9 mouse cellular contexts compared by ENCODE assay signal in genomic region chr16:56175867-56176581, GRCm38 (mm10). TPM values are rescaled to one million over a fixed set of nuclear protein-coding genes. Genes with fewer than 3 reads are reported as not detected.
DNase-seq lines count a peak whose midpoint lies in the region; ATAC-seq and TF ChIP-seq lines count a peak whose summit lies in the region.
"Had no signal": no experiment of that assay in that cellular context is flagged by ENCODE, and none has a peak within 500 bp of the region (broad histone marks: within the 10 kb centered on the region; RNA-seq: fewer than 3 reads in every experiment).

No protein-coding gene starts in this region.

- H3K27ac ChIP-seq in kidney, adult 2 months (ENCODE audit: insufficient read depth, low read depth, low read length): no peak overlapping the region
- no peak overlapping the region for H3K27ac ChIP-seq in kidney, embryonic 14.5 days (ENCODE audit: low read depth, low read length)
- no peak overlapping the region for H3K27ac ChIP-seq in CH12.LX (ENCODE audit: insufficient read depth, low read depth)
- no peak overlapping the region for H3K27ac ChIP-seq in cortical plate, adult 2 months (ENCODE audit: insufficient read depth, low read length)
- H3K27ac ChIP-seq in intestine, embryonic 16.5 days (ENCODE audit: low read length): no peak overlapping the region
- H3K27ac ChIP-seq: limb, embryonic 15.5 days had no signal

- H3K9ac ChIP-seq in kidney, embryonic 14.5 days (ENCODE audit: low read depth, low read length): no peak overlapping the region
- H3K9ac ChIP-seq in CH12.LX (ENCODE audit: insufficient read depth, low read depth): no peak overlapping the region
- no peak overlapping the region for H3K9ac ChIP-seq in intestine, embryonic 16.5 days (ENCODE audit: low read depth, low read length)
- H3K9ac ChIP-seq: limb, embryonic 15.5 days had no signal

- H3K79me2 ChIP-seq in CH12.LX (replicated peaks; ENCODE audit: control insufficient read depth, extremely low read depth, insufficient read depth, poor library complexity, severe bottlenecking): no peaks in the 10 kb centered on the region

- no peaks in the 10 kb centered on the region for H3K9me3 ChIP-seq in kidney, embryonic 14.5 days (ENCODE audit: control insufficient read depth, low read length)
- H3K9me3 ChIP-seq in CH12.LX (replicated peaks; ENCODE audit: low read length): no peaks in the 10 kb centered on the region
- no peaks in the 10 kb centered on the region for H3K9me3 ChIP-seq in intestine, embryonic 16.5 days (ENCODE audit: control insufficient read depth, low read length)
- H3K9me3 ChIP-seq: limb, embryonic 15.5 days had no signal

- peak; percentile 17 for DNase-seq in kidney, adult 2 months
- DNase-seq in 3T3-L1 (ENCODE audit: low read depth, low spot score) (peak; percentile 54), CH12.LX (ENCODE audit: extremely low read depth) (peak; percentile 66)
- peak; percentile 31 for DNase-seq in retina, postnatal 1 day
- DNase-seq in ovary, adult 18-20 months (ENCODE audit: low spot score): no peak

- TF ChIP-seq CTCF in kidney, adult 2 months (conservative IDR thresholded peaks at IDR 0.05; ENCODE audit: insufficient read depth, insufficient read length, low read depth, low read length): peak; percentile 52
- peak; percentile 51 to 73 for TF ChIP-seq CTCF in CH12.LX (conservative IDR thresholded peaks at IDR 0.05 in 1 of 2, IDR thresholded peaks at IDR 0.05 in 1 of 2; ENCODE audit: low read depth in 2 of 2, low read length in 2 of 2)
- TF ChIP-seq CTCF in cortical plate, adult 2 months (IDR thresholded peaks at IDR 0.05; ENCODE audit: extremely low read depth, insufficient read depth, low read length): peak; percentile 47

- H3K4me2 ChIP-seq in kidney, embryonic 14.5 days (replicated peaks; ENCODE audit: low read depth, low read length): no peak overlapping the region
- no peak overlapping the region for H3K4me2 ChIP-seq in CH12.LX (ENCODE audit: insufficient read depth, low read depth, poor library complexity, severe bottlenecking)
- no peak overlapping the region for H3K4me2 ChIP-seq in intestine, embryonic 16.5 days (ENCODE audit: low read depth, low read length)
- H3K4me2 ChIP-seq: limb, embryonic 15.5 days had no signal

- peak; percentile 71 for TF ChIP-seq RAD21 in CH12.LX (IDR thresholded peaks at IDR 0.05; ENCODE audit: low read depth, low read length)

- 71% methylated on average over 8 of the region's 8 CpGs for WGBS in kidney, adult 2 months
- 70% methylated on average over 8 of the region's 8 CpGs for WGBS in kidney, embryonic 14.5 days
- WGBS in intestine, embryonic 16.5 days: 69% methylated on average over 8 of the region's 8 CpGs

- in situ Hi-C loops in CH12.LX (cut with MboI; ENCODE audit: low pct_ligation_motif_present, low pct_unique_long_range_greater_than_20kb, low sequenced_read_pairs): no loop called here

- ATAC-seq in kidney, embryonic 14.5 days (ENCODE audit: low FRiP score, low TSS enrichment): no peak
- ATAC-seq in intestine, embryonic 16.5 days: no peak

- TF ChIP-seq EP300 in CH12.LX (IDR thresholded peaks at IDR 0.05; ENCODE audit: low read length): no peak

- no peaks in the 10 kb centered on the region for H3K4me1 ChIP-seq in kidney, adult 2 months (ENCODE audit: control insufficient read depth, insufficient read depth, low read length)
- no peaks in the 10 kb centered on the region for H3K4me1 ChIP-seq in kidney, embryonic 14.5 days (ENCODE audit: control insufficient read depth, insufficient read depth, low read length)
- no peaks in the 10 kb centered on the region for H3K4me1 ChIP-seq in CH12.LX (ENCODE audit: control insufficient read depth in 1 of 2, insufficient read depth in 2 of 2)
- no peaks in the 10 kb centered on the region for H3K4me1 ChIP-seq in cortical plate, adult 2 months (ENCODE audit: control insufficient read depth, insufficient read depth, low read length)
- H3K4me1 ChIP-seq in intestine, embryonic 16.5 days (ENCODE audit: control insufficient read depth, insufficient read depth, low read length): no peaks in the 10 kb centered on the region
- H3K4me1 ChIP-seq: limb, embryonic 15.5 days had no signal

- no peak for TF ChIP-seq POLR2A in kidney, adult 2 months (IDR thresholded peaks at IDR 0.05; ENCODE audit: low read depth, low read length)
- no peak for TF ChIP-seq POLR2A in CH12.LX (IDR thresholded peaks at IDR 0.05; ENCODE audit: low read depth, low read length)
- no peak for TF ChIP-seq POLR2A in cortical plate, adult 2 months (IDR thresholded peaks at IDR 0.05; ENCODE audit: extremely low read depth, insufficient read depth, low read length)

- H3K4me3 ChIP-seq in kidney, adult 2 months (ENCODE audit: insufficient read depth, low read depth, low read length): no peak overlapping the region
- H3K4me3 ChIP-seq in kidney, embryonic 14.5 days (ENCODE audit: low read length): no peak overlapping the region
- no peak overlapping the region for H3K4me3 ChIP-seq in CH12.LX (replicated peaks in 1 of 3; ENCODE audit: low read depth in 2 of 3, low read length in 2 of 3, poor library complexity in 1 of 3)
- no peak overlapping the region for H3K4me3 ChIP-seq in cortical plate, adult 2 months (ENCODE audit: insufficient read depth, low read length)
- H3K4me3 ChIP-seq in intestine, embryonic 16.5 days (ENCODE audit: low read length): no peak overlapping the region
- H3K4me3 ChIP-seq: limb, embryonic 15.5 days had no signal

- no peaks in the 10 kb centered on the region; the same call in none of the 2 replicates for H3K36me3 ChIP-seq in kidney, adult 2 months (ENCODE audit: control insufficient read depth, insufficient read depth, low read length)
- H3K36me3 ChIP-seq in kidney, embryonic 14.5 days (ENCODE audit: control insufficient read depth, insufficient read depth, low read length): peaks cover 3% of the 10 kb centered on the region; the same call in 1 of the 2 replicates
- H3K36me3 ChIP-seq in CH12.LX (replicated peaks in 1 of 2; ENCODE audit: control insufficient read depth in 1 of 2, insufficient read depth in 1 of 2, low read length in 1 of 2): peaks cover 2 to 27% of the 10 kb centered on the region in 2 experiments
- H3K36me3 ChIP-seq in intestine, embryonic 16.5 days (ENCODE audit: control insufficient read depth, insufficient read depth, low read length): peaks cover 3% of the 10 kb centered on the region; the same call in 1 of the 2 replicates

- dilution Hi-C loops in CH12.LX (cut with MboI; ENCODE audit: extremely low pct_ligation_motif_present, extremely low pct_unique_long_range_greater_than_20kb, low sequenced_read_pairs): no loop called here

- no peaks in the 10 kb centered on the region for H3K27me3 ChIP-seq in kidney, adult 2 months (replicated peaks; ENCODE audit: control insufficient read depth, insufficient read depth, low read length)
- H3K27me3 ChIP-seq in kidney, embryonic 14.5 days (ENCODE audit: control insufficient read depth, insufficient read depth, low read length): no peaks in the 10 kb centered on the region
- H3K27me3 ChIP-seq in CH12.LX (replicated peaks): no peaks in the 10 kb centered on the region
- no peaks in the 10 kb centered on the region for H3K27me3 ChIP-seq in intestine, embryonic 16.5 days (replicated peaks; ENCODE audit: control insufficient read depth, insufficient read depth, low read length)
- H3K27me3 ChIP-seq: limb, embryonic 15.5 days had no signal

TF ChIP-seq in CH12.LX, 34 proteins besides CTCF, POLR2A, EP300 and RAD21:
- TF ChIP-seq TCF12 (IDR thresholded peaks at IDR 0.05; ENCODE audit: low read depth, low read length) (no peak), SMC3 (IDR thresholded peaks at IDR 0.05; ENCODE audit: low read depth, low read length) (peak; percentile 56), NELFE (IDR thresholded peaks at IDR 0.05; ENCODE audit: low read depth, low read length) (no peak), JUND (conservative IDR thresholded peaks at IDR 0.05; ENCODE audit: low read depth, low read length) (no peak)

RNA-seq across cellular contexts. Expression of gene Impg2, which starts 28.1 kb away (rescaled TPM):
- 0.17 and 0.19 TPM in 2 replicates for polyA plus RNA-seq in kidney, adult 2 months (2012; rRNA removed)
- polyA plus RNA-seq in kidney, embryonic 14.5 days (2014; fragmentation: Nextera tagmentation; extraction: Ambion mirVana): 0.20 and 0.28 TPM in 2 replicates
- total RNA-seq in CH12.LX (2012; rRNA removed) (0.04 and 0.25 TPM in 2 replicates), CH12.LX (2014; rRNA removed) (0.05 and 0.09 TPM in 2 replicates)
- polyA plus RNA-seq in CH12.LX (2012; ENCODE audit: insufficient read length, low read depth): 0.08 and 0.34 TPM in 2 replicates
- polyA plus RNA-seq in cortical plate, adult 2 months (2012; rRNA removed): 0.45 and 0.65 TPM in 2 replicates
- 0.05 and 0.06 TPM in 2 replicates for polyA plus RNA-seq in intestine, embryonic 16.5 days (2015; fragmentation: Nextera tagmentation; extraction: Ambion mirVana)
